Mouse (Mus musculus): Measurements from ENCODE around the gene Hook2. TPM values are rescaled to one million over a fixed set of nuclear protein-coding genes. Genes with fewer than 3 reads are reported as not detected.

Hook2 gene
- polyA plus RNA-seq, 1 experiment = 0.46 TPM

DNA sequence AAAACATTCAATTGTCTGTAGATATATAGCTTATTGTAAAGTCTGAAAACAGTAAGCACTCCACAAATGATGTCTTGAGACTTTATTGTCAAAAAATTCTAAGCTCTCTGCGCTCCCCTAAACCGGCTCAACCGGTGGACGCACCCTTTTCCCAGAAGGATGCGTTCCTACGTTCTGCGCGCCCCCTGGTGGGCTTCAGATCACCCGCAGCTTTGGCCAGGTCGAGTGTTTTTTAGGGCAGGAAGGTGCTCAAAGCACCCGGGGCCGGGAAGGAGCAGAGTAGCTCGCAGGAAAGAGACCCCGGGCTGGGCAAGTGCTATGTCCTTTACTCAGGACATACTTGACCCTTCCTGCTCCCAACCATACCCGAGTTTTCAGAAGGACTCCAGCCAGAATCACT, 593 bp upstream of the Hook2 start:
- Histone ChIP-seq H3K36me3 (ENCODE audit: control insufficient read depth) (peaks cover under 1% of the 10 kb centered on the region; the same call in 1 of the 2 replicates), H3K27me3 (ENCODE audit: control insufficient read depth) (no peaks in the 10 kb centered on the region), H3K9me3 (ENCODE audit: control insufficient read depth, low read length) (no peaks in the 10 kb centered on the region), H3K4me3 (replicated peaks) (peak overlapping the region; percentile 75), H3K4me1 (ENCODE audit: control insufficient read depth) (peaks cover 55% of the 10 kb centered on the region)
- TF ChIP-seq TAL1 (IDR thresholded peaks at IDR 0.05; ENCODE audit: low read length) (no peak), GATA1 (IDR thresholded peaks at IDR 0.05; ENCODE audit: low read length) (no peak)

DNA sequence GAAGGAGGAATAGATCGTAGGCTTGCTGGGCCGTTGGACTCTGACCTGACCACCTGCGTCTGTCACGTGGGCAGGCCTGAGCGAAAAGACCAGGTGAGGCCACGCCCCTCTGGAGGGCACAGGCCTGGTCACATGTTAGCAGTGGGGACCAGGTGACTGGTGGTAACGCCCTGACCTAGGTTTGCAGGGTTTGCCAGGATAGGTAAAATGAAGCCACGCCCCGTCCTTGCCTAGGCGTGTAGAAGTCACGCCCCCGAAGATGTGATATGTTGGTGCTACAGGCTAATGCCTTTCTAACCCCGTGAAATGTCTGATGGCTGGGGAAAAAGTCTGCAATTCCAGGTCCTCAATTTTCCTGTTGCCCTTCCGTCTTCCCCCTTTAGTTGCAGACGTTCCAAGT, 433 bp downstream of the Hook2 start:
- H3K27me3 ChIP-seq (ENCODE audit: control insufficient read depth) = no peaks in the 10 kb centered on the region
- TF ChIP-seq TAL1 (IDR thresholded peaks at IDR 0.05; ENCODE audit: low read length) = no peak
- TF ChIP-seq GATA1 (IDR thresholded peaks at IDR 0.05; ENCODE audit: low read length) = no peak
- H3K9me3 ChIP-seq (ENCODE audit: control insufficient read depth, low read length) = no peaks in the 10 kb centered on the region
- H3K4me3 ChIP-seq (replicated peaks) = peak overlapping the region; percentile 75
- H3K4me1 ChIP-seq (ENCODE audit: control insufficient read depth) = peaks cover 45% of the 10 kb centered on the region
- peaks cover 6% of the 10 kb centered on the region; the same call in 1 of the 2 replicates for H3K36me3 ChIP-seq (ENCODE audit: control insufficient read depth)

DNA sequence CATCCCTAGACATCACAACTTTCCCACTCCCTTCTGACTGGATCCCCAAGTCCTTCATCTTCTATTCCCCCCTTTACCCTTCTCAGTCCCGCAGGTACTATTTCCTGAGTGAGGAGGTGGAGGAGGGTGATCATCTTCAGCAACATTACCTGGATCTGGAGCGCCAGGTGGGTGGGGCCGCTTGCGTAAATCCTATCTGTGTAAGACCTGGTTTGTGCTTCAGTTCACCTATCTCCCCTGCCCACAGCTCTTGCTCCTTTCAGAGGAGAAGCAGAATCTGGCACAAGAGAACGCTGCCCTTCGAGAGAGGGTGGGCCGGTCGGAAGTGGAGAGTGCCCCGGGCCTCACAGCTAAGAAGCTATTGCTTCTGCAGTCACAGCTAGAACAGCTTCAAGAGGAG, 4.0 kb downstream of the Hook2 start:
- Histone ChIP-seq H3K4me1 (ENCODE audit: control insufficient read depth) (peaks cover 34% of the 10 kb centered on the region), H3K4me3 (replicated peaks) (no peak overlapping the region), H3K36me3 (ENCODE audit: control insufficient read depth) (peaks cover 9% of the 10 kb centered on the region; the same call in 1 of the 2 replicates), H3K9me3 (ENCODE audit: control insufficient read depth, low read length) (no peaks in the 10 kb centered on the region), H3K27me3 (ENCODE audit: control insufficient read depth) (no peaks in the 10 kb centered on the region)
- no peak for TF ChIP-seq GATA1 (IDR thresholded peaks at IDR 0.05; ENCODE audit: low read length)

DNA sequence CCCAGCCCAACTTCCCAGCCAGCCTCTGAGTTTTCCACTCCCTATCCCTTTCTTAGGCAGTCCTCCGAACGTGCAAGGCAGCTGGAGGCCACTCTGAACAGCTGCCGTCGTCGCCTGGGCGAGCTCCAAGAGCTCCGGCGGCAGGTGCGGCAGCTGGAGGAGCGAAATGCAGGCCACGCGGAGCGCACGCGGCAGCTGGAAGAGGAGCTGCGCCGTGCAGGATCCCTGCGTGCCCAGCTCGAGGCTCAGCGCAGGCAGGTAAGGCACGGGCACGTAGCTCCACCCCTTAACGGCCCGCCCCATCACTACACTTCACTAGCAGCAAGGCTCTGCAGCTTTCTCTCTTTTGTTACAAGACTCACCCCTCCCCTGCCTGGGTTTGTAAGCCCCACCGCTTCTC, 5.3 kb downstream of the Hook2 start:
- H3K36me3 ChIP-seq (ENCODE audit: control insufficient read depth) = peaks cover 9% of the 10 kb centered on the region; the same call in 1 of the 2 replicates
- H3K4me1 ChIP-seq (ENCODE audit: control insufficient read depth) = peaks cover 22% of the 10 kb centered on the region
- TF ChIP-seq GATA1 (IDR thresholded peaks at IDR 0.05; ENCODE audit: low read length) (no peak), TAL1 (IDR thresholded peaks at IDR 0.05; ENCODE audit: low read length) (no peak)
- H3K27me3 ChIP-seq (ENCODE audit: control insufficient read depth) = no peaks in the 10 kb centered on the region
- no peaks in the 10 kb centered on the region for H3K9me3 ChIP-seq (ENCODE audit: control insufficient read depth, low read length)
- H3K4me3 ChIP-seq (replicated peaks) = no peak overlapping the region

DNA sequence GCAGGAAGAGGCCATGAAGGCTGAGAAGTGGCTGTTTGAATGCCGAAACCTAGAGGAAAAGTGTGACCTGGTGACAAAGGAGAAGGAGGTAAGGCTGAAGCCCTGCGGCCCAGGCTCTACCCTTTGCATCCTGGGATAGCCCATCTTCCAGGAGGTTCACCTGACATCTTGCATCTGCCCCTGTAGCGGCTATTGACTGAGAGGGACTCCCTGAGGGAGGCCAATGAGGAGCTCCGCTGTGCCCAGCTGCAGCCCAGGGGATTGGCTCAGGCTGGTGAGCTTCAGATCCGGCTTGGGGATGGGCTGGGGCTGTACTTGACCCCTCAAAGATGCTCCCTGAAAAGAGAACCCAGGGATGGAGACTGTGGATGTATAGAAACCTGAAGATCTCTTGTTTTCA, 6.6 kb downstream of the Hook2 start:
- TF ChIP-seq TAL1 (IDR thresholded peaks at IDR 0.05; ENCODE audit: low read length) = no peak
- TF ChIP-seq GATA1 (IDR thresholded peaks at IDR 0.05; ENCODE audit: low read length) = no peak
- no peak overlapping the region for H3K4me3 ChIP-seq (replicated peaks)
- no peaks in the 10 kb centered on the region for H3K27me3 ChIP-seq (ENCODE audit: control insufficient read depth)
- no peaks in the 10 kb centered on the region for H3K9me3 ChIP-seq (ENCODE audit: control insufficient read depth, low read length)
- H3K4me1 ChIP-seq (ENCODE audit: control insufficient read depth) = peaks cover 15% of the 10 kb centered on the region
- peaks cover 13% of the 10 kb centered on the region for H3K36me3 ChIP-seq (ENCODE audit: control insufficient read depth)

DNA sequence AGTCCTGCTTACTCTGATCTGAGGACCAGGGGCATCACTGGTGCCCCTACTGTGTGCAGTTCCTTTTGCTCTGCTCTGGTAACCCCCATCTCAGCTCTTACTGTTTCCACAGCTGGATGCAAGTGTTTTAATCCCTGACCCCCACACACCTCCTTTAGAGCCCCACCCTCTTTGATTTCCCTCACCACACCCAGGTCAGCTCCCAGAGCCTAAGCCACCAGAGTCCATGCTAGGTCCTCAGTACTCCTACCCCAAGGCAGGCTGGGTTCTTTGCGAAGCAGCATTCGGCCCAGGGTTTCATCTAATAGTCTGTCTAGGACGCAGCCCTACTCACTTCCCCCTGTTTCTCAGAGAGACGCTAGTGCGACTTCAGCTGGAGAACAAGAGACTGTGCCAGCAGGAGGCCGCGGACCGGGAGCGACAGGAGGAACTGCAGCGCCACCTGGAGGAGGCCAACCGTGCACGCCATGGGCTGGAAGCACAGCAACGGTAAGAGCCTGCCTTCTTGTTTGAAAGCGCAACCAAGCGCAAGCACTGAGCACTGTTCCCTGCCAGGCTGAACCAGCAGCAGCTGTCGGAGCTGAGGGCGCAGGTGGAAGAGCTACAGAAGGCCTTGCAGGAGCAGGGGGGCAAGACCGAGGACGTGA, 7.4 kb downstream of the Hook2 start:
- peaks cover 17% of the 10 kb centered on the region for H3K36me3 ChIP-seq (ENCODE audit: control insufficient read depth)
- H3K27me3 ChIP-seq (ENCODE audit: control insufficient read depth) = no peaks in the 10 kb centered on the region
- H3K9me3 ChIP-seq (ENCODE audit: control insufficient read depth, low read length) = no peaks in the 10 kb centered on the region
- TF ChIP-seq GATA1 (IDR thresholded peaks at IDR 0.05; ENCODE audit: low read length) = no peak
- no peak for TF ChIP-seq TAL1 (IDR thresholded peaks at IDR 0.05; ENCODE audit: low read length)
- H3K4me3 ChIP-seq (replicated peaks) = peak overlapping the region; percentile 14
- H3K4me1 ChIP-seq (ENCODE audit: control insufficient read depth) = peaks cover 20% of the 10 kb centered on the region

DNA sequence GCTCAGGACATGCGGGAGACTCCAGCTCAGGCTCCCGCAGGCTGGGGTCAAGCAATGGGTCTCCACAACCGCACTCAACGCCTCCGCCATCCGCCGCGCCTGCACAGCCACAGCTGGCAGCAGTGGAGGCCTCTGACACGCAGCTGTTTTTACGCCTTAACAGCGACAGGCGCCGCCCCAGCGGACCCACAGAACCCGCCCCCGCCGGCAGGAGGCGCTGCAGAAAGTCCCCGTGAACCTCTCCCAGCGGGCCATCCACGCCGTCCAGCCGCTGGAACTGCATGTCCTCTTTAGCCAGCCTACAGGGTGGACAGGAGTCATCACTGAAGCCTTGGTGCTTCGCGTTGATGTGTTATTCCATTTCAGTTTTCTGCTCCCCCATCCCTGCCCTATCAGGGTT, 17.3 kb downstream of the Hook2 start:
- no peak overlapping the region for H3K4me3 ChIP-seq (replicated peaks)
- peaks cover 40% of the 10 kb centered on the region for H3K27me3 ChIP-seq (ENCODE audit: control insufficient read depth)
- peaks cover 6% of the 10 kb centered on the region for H3K4me1 ChIP-seq (ENCODE audit: control insufficient read depth)
- H3K9me3 ChIP-seq (ENCODE audit: control insufficient read depth, low read length) = no peaks in the 10 kb centered on the region
- TF ChIP-seq TAL1 (IDR thresholded peaks at IDR 0.05; ENCODE audit: low read length) (no peak), GATA1 (IDR thresholded peaks at IDR 0.05; ENCODE audit: low read length) (no peak)
- H3K36me3 ChIP-seq (ENCODE audit: control insufficient read depth) = peaks cover 2% of the 10 kb centered on the region; the same call in 1 of the 2 replicates

DNA sequence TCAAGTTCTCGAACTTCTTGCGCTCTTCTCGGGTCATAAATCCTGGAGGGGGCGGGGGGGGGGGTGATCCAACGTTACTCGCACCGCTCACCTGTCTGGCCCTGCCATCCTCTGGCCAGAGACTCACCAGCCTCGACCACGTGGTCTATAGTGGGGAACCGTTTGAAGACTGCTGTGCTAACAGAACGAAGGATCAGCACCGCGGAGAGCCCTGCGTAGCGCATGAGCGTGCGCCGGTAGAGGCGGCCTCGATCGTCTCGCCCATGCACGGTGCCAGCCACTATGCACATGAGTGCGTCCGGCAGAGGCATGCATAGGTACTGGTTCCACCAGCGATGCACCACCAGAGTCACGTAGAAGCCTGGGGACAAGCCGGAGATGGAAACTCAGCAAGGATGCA, 20.8 kb downstream of the Hook2 start:
- H3K27me3 ChIP-seq (ENCODE audit: control insufficient read depth) = peaks cover 62% of the 10 kb centered on the region
- peaks cover 13% of the 10 kb centered on the region for H3K4me1 ChIP-seq (ENCODE audit: control insufficient read depth)
- H3K9me3 ChIP-seq (ENCODE audit: control insufficient read depth, low read length) = no peaks in the 10 kb centered on the region
- TF ChIP-seq GATA1 (IDR thresholded peaks at IDR 0.05; ENCODE audit: low read length) = no peak
- TF ChIP-seq TAL1 (IDR thresholded peaks at IDR 0.05; ENCODE audit: low read length) = no peak
- no peak overlapping the region for H3K4me3 ChIP-seq (replicated peaks)
- no peaks in the 10 kb centered on the region for H3K36me3 ChIP-seq (ENCODE audit: control insufficient read depth)

DNA sequence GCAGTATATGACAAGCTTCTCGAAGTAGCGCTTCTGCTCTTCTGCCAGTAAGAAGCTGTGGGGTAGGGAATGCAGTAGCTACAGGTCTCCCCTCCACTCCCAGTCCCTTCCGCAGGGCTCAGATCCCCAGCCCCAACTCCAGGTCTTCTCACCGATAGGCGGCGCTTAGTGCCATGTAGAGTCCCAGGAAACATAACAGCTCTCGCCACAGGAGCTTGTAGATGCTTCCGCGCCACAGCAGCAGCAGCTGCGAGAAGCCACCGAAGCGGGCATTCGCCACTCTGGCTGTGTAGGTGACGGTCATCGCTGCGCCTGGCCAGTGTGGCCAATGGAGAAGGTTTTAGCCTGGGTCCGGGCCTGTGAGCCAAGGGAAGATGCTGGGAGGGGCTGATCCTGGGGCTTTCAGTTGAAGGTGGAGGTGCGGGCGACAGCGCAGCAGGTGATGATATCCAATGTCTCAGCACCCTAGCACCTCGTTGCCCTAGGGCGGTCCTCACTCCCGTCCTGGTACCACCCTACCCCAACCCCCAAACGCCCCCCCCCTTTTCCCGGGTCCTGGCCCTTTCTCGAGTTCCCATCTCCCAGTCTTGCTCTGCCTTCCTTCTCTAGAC, 22.9 kb downstream of the Hook2 start:
- no peak for TF ChIP-seq GATA1 (IDR thresholded peaks at IDR 0.05; ENCODE audit: low read length)
- H3K4me1 ChIP-seq (ENCODE audit: control insufficient read depth) = peaks cover 8% of the 10 kb centered on the region
- H3K27me3 ChIP-seq (ENCODE audit: control insufficient read depth) = peaks cover 54% of the 10 kb centered on the region
- no peak overlapping the region for H3K4me3 ChIP-seq (replicated peaks)
- H3K9me3 ChIP-seq (ENCODE audit: control insufficient read depth, low read length) = no peaks in the 10 kb centered on the region
- peaks cover 15% of the 10 kb centered on the region for H3K36me3 ChIP-seq (ENCODE audit: control insufficient read depth)

All from erythroblast, embryonic 14.5 days (primary cell).